Mouse (Mus musculus): ENCODE data around the gene Uckl1.

Uckl1 gene

DNA sequence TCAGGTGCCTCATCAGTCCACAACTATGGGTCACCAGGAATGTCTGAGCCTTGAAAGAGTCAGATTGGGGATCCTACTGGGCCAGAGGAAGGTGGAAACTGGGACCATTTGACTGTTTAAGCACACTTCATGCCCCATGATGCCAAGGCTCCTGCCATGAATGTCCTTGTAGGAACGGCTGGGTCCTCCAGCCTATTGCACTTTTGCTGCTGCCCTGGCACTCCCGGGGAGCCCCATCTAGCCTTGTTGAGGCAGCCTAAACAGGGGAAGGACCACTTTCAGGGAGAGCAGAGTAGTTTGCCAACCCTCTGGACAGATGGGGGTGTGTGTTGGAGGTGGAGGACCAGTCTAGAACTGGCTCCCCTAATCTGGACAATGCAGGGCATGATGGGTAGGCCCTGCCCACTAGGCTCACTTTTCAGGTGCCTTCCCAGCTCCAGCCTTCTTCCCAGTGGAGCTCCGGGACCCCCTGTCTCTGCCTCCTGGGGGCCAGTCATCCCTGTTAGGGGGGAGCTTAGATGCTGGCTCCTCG lies at the start of gene Uckl1:
Gene Uckl1, minus strand, starts transcription at position 482 of the 532 bp plus-strand sequence.
- DNase-seq (ENCODE audit: low read depth, low spot score), result no peak

DNA sequence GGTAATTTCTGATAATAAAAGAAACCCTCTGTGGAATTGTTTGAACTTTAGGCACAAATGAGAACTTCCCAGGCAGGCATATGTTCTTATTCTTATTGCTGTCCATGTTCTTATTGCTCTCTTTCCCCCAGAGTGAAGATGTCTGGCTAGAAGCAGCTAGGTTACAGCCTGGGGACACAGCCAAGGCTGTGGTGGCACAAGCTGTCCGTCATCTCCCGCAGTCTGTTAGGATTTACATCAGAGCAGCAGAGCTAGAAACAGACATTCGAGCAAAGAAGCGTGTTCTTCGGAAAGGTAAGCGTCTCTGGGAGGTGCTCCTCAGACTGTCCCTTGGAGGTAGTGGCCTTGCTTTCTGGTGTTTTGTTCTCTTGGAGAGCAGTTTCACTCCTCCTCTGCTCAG lies 47.9 kb upstream of the Uckl1 start:
- no peak for DNase-seq (ENCODE audit: low read depth, low spot score)

DNA sequence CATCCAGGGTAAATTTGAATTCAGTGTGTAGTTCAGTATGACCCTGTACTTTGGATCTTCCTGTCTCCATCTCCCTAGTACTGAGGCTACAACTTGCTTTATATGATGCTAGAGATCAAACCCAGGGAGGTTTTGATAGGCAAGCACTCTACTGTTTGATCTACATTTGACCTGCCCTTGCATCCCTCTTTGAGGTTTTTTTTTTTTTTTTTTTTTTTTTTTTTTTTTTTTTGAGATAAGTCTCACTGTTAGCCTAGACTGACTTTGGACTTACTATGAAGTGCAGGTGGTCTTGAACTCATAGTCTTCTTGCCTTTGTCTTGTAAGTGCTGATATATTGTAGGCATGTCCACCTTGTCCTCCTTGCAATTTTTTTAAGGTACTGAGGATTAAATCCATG lies 43.8 kb upstream of the Uckl1 start:
- DNase-seq (ENCODE audit: low read depth, low spot score), result no peak

DNA sequence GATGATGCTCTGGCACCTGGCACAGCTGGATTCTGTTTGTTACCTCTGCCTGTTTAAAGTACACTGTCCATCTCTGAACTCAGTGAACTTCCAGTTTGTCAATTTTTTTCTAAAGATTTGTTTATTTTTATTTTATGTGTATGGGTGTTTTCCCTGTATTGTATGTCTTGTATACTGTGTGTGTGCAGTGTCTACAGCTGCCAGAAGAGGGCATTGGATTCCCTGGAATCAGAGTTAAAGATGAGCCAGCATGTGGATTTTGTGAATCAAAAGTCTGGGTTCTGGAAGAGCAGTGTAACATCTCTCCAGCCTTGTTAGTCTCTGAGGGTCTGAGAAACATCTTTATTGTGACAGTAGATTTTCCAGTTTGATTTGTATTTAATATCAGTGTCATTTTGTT lies 38.7 kb upstream of the Uckl1 start:
- DNase-seq (ENCODE audit: low read depth, low spot score), result no peak

DNA sequence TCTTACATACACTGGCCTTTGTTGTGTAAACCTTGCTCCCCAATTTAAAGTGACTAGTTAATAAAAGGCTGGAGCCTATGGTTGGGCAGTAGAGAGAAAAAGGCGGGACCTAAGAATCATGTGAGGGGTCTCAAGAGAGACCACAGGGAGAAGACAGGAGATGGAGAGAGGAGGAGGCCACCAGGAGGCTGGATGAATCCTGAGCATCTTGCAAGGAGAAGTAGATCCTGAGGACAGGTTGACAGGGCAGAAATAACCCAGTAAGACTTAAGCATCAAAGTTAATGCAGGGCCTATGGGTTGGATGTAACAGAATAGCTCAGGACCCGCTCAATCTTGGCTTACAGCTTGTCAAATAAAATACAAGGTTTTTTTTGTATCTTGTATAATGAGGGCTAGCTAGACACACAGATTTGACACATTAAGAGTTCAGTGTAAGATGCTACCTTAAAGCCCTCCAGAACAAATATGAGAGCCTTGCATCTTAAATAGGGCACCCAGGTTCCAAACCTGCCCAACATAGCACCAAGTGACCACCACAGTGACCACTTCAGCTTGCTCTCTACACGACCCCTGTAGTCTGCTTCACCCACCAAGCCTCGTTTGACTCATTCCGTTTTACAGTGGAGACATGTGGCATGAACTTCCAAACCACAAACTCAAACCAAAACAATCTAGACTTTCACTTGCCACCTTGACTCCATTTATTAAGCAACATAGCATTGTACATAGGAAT lies 34.2 kb upstream of the Uckl1 start:
- no peak for DNase-seq (ENCODE audit: low read depth, low spot score)

DNA sequence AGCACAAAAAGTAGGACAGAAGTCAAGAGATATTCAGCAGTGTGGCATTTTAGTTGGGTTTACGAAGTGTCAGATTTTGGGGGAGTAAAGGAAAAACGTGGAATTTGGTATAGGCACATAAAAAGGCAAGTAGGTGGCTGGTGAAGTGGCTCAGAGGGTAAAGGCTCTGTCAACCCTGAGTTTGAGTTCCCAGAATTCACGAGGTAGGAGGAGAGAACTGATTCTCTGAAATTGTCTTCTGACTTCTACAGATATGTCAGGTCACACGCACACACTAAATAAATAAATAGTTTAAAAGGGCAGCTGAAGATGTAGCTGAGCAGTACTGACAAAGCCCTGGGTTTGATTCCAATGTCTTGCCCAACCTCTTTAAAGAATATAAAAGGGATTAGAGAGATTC lies 17.7 kb upstream of the Uckl1 start:
- DNase-seq (ENCODE audit: low read depth, low spot score), result no peak

DNA sequence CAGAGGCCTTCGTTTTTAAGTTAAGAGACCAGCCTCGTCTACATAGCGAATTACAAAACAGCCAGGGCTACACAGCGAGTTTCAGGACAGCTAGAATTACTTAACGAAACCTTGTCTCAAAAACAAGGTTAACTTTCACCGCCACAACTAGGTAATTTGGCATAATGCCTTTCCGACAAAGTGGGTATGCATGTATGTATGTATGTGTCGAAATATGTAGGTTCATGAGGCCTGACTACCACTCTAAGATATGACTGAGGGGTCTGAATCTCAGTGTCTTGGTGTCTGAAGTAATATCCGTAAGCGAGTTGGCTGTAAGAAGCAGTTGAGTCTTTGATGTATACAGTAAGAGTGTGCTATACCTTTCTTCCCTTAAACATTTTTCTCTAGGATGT lies 17.1 kb upstream of the Uckl1 start:
- no peak for DNase-seq (ENCODE audit: low read depth, low spot score)

DNA sequence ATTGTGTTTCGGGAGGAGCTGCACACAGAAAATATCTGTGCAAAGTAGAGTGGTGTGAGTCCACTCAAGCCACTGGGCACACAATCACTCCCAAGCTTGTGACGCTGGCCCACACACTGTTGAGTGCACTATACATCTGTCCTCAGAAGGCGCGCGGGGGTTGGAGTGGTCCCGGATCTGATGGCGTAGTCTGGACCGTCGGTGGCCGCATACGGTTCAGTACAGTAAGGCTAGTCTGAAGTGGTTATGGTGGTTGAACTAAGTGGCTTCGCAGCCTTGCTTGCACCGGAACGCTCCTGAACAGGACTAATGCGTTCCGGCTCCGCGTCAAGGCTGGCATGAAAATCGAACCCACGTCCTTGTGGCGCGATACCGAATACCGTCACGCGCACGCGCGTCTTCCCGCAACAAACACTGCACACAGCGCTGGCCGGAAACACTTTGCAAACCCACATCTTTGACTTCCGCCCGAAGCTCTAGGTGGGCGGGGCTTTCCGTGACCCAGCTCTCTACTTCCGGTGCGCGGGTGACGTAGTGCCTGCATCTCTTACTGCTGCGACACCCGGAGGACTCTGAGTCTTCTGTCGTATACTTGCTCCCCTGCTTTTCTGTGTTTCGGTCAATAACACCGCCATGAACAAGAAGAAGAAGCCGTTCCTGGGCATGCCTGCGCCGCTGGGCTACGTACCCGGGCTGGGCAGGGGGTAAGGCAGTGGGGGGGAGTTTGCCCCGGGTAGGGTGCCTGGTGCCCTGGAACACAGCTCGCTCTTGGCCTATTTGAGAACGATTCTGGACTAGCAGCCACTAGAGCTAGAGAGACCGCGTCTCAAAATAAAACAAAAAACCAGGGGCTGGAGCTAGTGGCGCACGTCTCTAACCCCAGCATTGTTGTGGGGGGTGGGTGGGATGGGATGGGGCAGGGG lies 16.4 kb upstream of the Uckl1 start:
- peak; percentile 97 for DNase-seq (ENCODE audit: low read depth, low spot score)

DNA sequence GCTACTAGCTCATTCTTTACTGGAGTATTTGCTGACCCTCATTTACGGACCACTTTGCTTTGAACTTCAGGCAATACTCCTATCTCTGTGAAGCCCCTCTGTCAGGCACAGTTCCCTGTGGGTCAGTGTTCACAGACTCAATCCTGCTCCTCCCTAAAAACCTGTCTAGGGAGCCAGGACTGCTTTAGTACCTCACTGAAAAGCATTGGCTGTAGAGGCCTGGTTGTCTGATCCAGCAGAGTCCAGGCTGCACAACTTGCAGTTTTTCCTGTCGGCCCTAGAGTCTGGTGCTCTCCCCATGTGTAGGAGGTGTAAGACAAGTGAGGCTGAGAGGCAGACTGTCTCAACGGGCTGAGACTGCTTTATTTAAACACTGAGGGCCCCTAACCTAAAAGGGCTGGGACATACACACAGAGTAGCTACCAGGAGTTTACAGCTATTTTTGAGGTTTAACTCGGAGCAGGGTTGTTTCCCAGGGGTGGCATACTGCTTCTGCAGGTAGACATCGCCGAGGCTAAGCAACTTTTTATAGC lies 15.6 kb upstream of the Uckl1 start:
- no peak for DNase-seq (ENCODE audit: low read depth, low spot score)

DNA sequence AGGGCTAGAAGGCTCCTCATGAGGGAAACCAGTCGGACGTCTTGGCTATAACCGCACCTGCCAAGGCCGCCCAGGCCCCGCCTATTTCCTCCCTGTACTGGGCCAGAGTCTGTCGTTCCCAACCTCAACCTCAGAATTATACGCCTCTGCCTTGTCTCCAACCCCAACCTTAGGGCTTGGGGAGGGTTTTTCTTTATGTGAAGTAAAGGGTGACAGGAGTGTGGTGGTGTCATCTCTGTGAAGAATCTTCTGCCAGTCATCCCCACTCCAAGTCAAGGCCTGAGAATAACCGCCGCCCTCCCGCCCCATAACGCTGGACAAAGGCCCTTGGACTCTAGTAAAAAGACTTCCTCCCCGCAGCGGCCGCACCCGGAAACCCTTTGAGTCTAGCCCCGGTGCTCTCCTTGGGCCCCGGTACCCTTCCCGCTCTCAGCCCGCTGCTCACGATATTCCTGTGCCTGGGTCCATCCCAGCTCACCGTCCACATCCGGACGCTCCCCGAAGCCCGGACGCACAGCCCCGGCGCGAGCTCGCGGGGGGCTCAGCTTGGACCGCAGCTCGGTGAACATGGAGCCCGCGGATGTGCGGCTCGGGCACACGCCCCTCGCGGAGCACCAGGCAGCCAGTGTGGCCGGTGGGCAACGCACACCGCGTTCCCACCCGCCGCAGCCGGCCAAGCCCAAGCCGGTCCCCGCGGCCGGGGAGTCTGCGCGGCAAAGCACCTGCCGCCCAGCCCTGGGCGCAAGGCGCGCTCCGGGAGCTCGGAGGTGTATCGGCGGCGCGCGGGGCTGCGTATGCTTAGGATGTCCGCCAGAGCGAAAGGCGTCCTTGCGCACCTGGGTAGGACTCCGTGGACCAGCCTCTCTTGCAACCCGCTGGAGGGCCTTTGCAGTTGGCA lies 14.0 kb upstream of the Uckl1 start, which contains the start of gene Samd10:
Gene Samd10, minus strand, starts transcription at position 759 of the 898 bp plus-strand sequence.
- no peak for DNase-seq (ENCODE audit: low read depth, low spot score)

DNA sequence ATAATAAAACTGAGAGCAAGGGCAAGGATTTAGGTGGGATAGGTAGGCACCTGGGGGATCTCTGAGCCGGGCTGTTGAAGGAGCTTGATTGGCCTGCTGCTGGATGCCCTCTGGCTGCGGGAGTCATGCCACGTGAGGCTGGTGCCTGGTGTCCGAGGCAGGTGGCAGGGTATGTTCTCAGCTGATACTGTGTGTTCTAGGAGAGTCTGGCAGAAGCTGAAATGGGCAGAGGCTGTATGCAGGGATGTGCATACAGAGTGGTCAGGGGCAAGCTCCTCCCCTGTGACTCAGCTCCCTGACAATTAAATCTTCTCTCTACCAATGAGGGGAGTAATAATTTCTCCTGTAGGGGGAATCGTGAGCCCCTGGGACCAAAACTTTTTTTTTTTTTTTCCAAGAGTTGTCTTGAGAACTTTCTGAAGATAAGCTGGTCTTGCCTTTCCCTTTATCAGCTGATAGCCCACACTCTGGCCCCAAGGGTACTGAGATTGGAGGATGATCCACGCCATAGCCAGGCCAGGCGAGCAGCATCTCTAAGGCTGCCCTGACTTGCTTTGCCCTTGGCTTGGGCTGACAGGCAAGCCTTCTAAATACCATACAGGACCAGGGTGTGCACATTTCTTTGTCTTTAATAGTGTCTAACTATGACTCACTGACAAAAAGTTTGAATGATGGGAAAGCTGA lies 12.8 kb upstream of the Uckl1 start:
- DNase-seq (ENCODE audit: low read depth, low spot score), result no peak

DNA sequence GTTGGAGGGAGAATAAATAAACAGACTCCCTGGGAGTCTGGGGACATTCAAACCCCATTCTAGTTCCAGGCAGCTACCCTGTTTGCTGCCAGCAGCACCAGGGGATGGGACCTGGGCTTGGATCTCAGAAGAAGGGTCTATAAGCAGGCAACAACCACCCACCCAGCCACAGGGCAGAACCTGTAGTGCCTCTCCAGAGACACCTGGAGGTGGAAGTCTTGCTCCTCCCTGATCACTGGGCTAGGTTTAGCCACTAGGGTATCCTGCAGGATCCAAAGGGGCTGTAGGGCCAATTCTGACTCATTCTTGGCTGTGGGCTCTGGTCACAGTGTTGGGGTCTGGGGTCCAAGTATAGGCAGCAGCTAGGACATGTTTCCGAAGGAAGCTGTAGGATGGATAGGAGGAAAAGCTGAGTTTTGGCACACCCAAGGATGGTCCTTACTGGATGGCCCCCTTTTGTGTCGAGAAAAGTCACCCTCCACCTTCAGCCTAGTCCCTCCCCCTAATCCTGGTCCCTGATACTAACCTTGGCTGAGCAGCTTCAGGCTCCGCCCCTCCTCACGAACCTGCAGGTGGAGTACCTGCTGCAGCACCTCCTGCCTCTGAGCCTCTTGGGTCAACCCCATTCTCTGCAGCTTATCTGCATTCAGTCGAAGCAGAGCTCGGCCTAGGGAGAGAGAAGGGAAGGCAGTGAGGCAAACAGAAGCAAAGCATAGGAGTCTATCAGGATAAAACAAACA lies 11.7 kb upstream of the Uckl1 start:
- DNase-seq (ENCODE audit: low read depth, low spot score), result no peak

DNA sequence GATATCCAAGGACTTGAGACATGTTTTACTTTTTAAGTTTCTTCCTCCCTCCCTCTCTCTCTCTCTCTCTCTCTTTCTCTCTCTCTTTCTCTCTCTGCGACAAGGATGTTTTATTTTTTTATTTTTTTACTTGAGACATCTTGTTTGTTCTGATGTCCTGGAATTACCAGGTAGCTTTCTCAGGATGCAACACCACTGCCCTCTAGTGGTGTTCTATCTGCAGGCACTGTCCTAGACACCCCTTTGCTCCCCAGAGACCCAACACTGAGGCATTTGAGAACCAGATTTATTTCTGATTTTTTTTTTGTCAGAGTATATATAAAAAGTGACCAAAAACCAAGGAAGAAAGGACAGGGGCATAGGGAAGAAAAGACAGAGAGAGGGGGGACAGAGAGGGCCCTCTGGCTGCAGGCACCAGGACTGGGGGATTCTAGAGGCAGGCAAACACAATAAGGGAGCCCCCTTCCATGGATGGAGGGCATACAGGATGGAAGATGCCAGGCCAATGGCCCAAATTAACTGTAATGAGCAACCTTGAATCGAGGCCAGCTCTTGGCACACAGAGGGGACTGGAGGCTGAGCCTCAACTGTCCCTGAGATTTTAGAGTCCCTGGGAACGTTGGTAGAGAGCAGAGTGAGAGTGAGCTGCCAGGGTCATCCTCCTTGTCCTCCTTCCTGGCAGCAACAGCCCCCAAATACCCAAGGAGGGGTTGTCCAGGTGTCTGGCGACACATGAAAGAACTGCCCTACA lies 10.4 kb upstream of the Uckl1 start:
- DNase-seq (ENCODE audit: low read depth, low spot score), result no peak

DNA sequence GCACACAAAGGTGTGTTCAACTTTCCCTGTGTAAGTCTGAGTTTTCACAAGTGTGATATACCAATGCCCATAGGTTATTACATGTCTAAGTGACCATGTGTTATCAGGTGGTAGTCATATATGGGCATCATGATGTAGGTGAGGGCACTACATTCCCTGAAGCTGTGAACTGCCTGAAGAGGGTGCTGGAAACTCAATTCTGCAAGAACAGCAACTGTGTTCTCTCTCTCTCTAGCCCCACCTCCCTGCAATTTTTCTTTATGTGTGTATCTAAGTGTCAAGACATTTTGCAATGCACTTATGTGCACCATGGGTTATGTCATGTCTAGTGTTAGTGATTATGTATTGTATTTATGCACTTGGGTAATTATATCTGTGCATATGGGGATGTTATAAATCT lies 9.2 kb upstream of the Uckl1 start:
- no peak for DNase-seq (ENCODE audit: low read depth, low spot score)

DNA sequence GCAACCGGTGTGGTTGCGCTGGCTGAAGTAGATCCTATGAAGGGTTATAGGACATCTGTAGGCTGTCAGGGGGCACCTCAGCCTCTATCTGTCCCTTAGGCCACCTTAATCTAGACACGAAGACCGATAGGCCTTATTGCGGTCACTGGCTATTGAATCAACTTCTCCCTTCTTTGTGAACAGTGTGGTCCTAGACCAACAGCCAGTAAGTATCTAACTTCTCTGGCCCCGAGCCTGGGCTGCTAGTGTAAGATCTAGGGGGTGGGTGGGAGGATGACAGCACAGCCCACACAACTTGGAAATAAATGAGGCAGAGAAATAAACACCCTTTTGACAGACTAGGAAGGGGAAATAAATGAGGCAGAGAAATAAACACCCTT lies 8.3 kb upstream of the Uckl1 start:
- DNase-seq (ENCODE audit: low read depth, low spot score), result no peak

DNA sequence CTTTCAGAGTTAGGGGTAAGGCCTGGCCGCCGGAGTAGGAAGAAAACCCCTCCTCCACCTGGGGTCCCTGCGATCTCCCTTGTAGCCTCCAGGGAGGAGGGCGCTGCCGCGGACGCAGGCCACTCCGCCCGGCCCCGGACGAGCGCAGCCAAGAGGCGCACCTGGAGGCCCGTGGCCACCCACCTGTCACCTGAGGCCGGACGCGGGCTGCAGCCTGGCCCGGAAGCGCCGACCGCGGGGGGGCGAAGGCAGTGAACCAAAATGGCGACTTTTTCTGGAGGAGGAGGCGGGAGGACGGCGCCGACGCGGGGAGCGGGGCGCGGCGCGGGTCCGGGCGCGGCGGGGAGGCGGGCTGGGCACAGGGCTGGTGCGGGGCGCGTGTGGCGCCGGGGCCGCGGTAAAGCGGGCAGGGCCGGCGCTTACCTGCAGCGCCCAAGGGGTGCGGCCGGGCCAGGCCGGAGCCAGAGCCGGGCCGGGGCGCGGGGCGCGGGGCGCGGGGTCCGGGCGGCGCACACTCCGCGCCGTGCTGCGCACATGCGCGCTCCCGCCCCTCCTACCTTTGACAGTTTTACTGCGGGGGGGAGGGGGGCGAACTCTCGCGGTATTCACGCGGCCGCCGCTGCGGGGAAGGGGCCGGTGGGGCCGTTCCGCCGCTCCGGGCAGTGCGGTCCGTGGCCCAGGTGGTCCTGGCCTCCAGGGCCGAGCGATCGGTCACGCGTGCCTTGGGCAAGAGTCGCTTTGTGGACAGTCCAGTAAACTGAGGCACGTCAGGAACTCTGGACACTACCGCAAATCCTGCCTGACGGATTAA lies 7.7 kb upstream of the Uckl1 start, which contains the start of gene Zfp512b:
Gene Zfp512b, minus strand, starts transcription at position 573 of the 811 bp plus-strand sequence.
- DNase-seq (ENCODE audit: low read depth, low spot score), result peak; percentile 68

DNA sequence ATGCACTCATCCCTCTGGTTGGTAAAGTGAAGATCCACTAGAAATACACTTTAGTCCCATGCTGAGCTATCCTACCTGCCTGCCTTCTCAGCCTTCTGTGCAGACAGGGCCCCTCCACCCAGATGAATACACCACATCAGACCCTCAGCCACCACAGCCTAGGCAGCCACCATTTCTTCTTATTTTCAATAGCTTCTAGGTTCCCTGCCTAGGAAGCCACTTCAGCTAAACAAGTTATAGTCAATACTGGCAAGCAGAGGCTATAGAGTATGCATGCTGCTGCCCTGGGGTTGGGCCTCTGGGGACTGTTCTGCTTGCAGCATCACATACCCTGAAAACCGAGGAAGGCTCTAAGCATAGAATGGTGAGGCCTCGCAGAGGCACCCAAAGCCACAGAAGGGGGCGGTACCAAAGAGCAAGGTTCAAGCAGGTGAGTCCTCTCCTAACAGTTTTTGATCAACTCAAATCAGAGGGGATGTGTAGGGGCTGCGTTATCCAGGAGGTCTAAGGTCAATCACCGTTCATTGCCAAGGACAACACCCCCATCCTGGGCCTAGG lies 6.9 kb upstream of the Uckl1 start, which contains the start of gene Prpf6:
Gene Prpf6, plus strand, starts transcription at position 341 of the 558 bp plus-strand sequence.
- DNase-seq (ENCODE audit: low read depth, low spot score), result no peak

DNA sequence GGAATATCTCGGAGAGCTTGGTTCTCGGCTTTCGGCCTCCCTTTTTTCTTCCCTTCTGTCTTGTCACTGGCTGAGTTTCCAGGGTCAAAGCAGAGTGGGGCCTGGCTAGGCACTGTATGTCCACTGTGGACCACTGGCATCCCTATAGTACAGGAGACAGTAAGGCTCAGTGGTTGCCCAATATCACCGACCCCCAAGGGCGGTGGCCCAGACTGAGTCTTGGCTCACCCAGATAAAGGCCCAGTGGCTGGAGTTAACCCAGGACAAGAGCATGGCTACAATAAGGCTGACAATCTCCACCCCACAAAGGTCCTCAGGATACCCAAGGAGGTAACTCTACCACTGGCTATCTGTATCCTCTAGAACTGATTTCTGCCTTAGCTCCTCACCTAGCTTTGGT lies 5.8 kb upstream of the Uckl1 start:
- no peak for DNase-seq (ENCODE audit: low read depth, low spot score)
